Mouse (Mus musculus): ENCODE measurements around the gene Atp5e.

Atp5e gene

DNA sequence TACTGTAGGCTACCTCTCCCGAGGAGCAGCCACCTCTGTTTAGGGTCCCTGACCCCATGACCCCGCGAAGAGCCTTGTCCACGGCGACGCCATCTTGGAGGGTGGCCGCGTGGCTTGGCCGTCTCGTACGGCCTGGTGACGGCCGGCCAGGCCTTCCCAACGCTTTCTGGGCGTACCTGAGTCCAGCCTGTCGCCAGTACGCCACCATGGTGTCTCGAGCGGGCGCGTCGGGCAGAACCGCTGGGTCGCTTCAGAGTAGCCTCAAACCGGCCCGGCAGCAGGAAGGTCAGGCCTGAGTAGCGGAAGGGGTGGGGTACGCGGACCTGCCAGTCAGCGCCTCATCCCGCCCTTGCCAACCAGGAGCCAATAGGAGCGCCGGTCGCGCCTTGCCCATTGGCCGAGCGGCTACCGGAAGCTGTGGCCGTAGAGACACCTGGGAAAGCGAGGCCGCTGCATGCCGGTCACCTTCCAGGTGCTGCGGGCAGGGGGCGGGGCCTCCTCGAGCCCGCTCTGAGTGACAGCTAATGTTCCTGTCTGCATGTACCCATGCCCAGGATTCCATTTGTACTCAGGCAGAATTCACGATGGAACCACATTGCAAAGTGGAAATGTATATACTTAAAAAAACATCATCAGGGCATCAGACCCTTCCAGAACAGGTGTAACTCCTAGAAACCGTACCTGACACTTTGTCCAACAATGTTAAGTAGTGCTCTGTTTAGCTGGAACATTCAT is at the start of gene Atp5e:
Gene Atp5e (minus strand): TSS at position 317 of the 735 bp plus-strand sequence.
- peak; percentile 89 to 94 for DNase-seq (ENCODE audit: low spot score in 2 of 2)

DNA sequence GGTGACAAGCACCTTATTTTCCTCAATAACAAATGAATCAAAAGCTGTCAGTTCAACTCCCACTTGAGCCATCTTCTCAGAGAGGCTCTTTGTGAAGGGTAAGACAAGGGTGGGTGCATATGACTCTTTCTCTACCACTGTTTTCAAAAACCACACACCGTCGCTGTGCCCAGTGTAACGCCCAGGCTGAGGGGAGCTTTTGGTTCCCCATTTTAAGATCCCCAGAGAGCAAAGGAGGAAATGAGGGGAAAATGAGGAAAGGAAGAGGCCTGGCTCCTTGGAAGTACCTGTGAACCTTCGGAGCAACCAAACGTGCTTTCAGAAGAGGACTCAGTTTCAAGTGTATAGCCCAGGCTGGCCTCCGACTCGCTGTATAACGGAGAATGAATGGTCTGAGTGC is 45.9 kb upstream of the Atp5e start:
- DNase-seq (ENCODE audit: low spot score in 2 of 2) = no peak

DNA sequence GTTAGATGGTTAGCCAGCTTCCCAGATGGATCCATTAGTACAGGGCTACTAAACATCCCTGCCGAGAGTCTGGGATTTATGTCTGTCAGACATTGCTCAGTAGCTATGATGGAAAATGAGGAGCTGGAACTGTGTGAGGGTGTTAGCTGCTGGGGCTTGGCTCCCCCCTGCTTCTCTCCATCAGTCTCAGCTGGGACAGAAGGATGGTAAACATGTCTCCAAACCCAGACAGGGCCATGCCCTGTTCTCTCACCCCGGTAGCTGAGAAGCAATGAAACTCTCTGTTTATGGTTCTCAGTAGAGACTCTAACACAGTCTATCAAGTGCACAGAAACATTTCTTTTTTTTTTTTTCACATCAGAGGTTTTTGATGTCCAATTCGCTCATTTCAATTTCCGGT is 44.1 kb upstream of the Atp5e start:
- no peak for DNase-seq (ENCODE audit: low spot score in 2 of 2)

DNA sequence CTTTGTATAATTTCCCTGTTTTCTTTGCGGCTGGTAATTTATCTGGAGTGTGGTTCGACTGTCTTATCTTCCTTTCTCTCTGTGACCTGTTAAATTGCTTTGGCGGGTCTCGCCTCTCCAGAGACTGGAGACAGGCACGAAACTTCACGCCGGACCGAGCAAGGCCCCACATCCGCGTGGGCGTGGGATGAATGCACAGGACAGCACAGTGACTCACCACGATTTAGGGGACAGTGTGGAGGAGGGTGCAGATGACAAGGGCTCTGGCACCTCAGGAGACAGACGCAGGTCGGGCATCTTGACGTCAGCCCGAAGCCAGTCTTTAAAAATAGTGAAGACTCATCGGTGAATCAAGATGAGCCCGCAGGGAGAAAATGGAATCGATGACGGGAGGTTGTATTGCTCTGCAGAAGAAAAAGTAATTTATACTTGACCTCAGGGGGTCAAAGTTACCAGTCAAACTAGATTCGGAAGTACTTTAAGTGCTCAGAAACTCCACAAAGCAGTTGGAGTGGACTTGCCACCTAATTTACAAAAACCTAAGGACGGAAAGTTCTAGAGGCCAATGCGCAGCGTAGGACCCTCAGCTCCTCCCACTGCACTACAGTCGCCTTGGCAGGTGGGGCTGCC is 39.0 kb upstream of the Atp5e start:
- no peak for DNase-seq (ENCODE audit: low spot score in 2 of 2)

- DNase-seq (ENCODE audit: low spot score in 2 of 2) = no peak
Observed at GRCm38 (mm10) chr2:174502321-174502720, 38.4 kb upstream of the Atp5e start.

DNA sequence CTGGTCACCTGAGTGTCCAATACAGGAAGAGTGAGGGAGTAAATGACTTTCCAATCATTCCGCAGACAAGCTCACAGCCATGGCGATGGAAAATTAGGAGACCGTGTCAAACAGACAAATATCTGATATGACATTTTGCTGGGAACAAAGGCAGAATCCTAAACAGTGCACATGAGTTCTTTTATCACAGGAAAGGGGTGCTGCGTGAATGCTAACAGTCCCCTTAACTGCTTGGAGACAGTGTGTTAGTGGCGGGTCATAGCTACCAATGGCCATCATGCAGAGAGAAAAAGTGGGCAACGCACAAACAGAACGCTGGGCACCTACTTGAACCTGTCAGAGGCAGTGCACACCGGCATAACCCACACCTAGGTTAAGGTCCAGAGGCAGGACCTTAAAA is 37.6 kb upstream of the Atp5e start:
- DNase-seq (ENCODE audit: low spot score in 2 of 2) = no peak

DNA sequence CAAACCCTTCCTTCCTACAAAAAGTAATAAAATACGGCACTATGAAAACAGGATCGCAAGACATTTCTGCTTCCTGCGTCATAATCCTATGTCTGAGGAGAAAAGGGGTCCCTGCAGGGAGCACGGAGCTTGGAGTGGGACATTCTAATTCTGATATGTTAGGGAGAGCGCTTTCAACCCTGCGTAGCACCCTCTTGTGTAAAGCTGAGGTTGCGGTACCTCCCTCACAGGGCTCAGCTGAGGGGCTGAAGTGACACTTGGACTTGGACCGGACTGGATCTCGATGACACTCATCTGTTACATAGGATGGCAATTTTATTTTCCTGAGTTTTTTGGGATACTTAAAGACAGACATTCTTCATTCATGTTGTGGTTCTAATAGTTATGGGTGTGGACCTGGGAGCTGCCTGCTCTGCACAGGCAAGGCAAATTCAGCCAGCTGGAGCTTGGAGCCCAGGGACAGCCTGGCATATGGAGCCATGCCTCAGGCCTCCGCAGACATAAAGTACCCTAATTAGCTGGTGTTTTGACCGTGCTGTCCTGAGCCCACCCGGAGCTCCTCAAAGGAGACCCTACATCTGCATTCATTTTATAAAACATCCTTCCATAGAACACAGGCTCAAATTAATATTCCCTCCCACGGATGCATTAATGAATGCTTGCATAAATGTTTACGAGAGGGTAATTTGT is 37.1 kb upstream of the Atp5e start:
- DNase-seq (ENCODE audit: low spot score in 2 of 2) = no peak

DNA sequence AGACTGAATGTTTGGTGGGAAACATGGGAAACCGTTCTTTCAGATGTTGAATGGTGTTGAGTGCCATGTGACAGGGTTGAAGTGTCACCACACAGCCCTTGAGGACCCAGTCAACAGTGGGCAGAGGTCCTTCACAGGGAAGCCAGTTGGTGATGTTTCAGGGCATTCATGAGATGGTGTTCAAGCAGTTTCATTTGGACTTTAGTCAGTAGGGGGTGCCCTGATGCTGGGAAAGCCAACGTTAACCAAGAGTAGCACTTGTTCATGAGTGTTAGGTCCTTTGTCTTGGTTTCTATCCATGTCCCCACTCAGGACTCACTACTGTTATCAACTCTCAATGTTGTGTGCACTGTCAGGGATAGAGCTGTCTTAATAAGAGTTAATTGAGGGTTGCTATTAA is 29.0 kb upstream of the Atp5e start:
- no peak for DNase-seq (ENCODE audit: low spot score in 2 of 2)

- DNase-seq (ENCODE audit: low spot score in 2 of 2) = no peak
Observed at GRCm38 (mm10) chr2:174487005-174487404, 23.1 kb upstream of the Atp5e start.

GRCm38 (mm10) chr2:174478746-174479145 is 14.8 kb upstream of the Atp5e start:
- no peak for DNase-seq (ENCODE audit: low spot score in 2 of 2)

DNA sequence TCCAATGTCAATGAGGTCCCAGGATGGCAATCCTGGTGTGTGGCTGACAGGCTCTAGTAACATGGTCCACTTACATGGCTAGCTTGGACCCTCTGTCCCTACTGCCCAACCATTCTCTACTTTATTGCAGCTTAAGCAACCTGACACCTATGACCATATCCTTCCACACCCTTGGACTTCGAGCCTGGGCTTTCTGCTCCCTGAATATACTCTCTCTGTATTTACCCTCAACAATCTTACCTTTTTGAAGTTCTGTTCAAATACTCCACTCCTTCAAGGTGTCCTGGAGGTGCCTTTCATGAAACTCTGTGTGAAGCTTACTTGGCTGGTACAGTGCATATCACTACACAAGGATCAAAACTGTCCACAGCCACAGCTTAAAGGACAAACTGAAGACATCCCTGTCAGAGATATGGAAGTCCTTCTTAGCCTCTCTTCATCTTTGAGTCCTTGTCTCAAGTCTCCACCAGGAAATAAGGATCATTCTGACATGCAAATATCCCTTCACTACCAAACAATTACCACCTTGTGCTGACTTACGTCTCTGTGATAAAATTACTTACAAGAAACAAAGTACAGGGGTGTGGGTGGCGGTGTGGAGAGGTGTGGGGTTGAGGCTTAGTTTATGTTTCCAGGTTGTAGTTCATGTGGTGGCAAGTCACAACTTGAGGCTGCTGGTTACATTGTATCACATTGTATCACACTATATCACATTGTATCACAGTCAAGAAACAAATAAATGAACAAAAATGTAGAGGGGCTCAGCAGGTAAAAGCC is 13.8 kb upstream of the Atp5e start:
- no peak for DNase-seq (ENCODE audit: low spot score in 2 of 2)

DNA sequence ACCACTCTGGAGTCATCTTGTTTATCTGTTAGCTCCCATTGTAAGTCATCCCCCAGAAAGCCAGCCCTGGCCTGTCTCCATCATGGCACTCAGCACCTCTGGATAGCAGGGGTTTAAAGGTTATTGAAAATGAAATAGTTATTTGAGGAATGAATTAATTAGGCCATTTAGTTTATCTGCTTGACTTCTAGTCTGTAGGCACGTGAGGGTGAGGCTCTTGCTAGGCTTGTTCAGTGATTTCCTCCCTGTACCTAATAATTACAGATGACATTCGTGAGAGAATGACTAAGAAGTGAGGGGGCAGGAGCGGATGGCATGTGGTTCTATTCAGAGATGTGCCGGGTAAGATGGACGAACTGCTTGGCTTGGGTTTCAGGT is 9.6 kb upstream of the Atp5e start:
- no peak for DNase-seq (ENCODE audit: low spot score in 2 of 2)

GRCm38 (mm10) chr2:174472818-174473549 is 9.1 kb upstream of the Atp5e start, which contains the start of gene Prelid3b:
Prelid3b (minus strand) TSS chr2:174473081.
- peak; percentile 99 for DNase-seq (ENCODE audit: low spot score in 2 of 2)

- no peak for DNase-seq (ENCODE audit: low spot score in 2 of 2)
Observed at GRCm38 (mm10) chr2:174472407-174472806, 8.5 kb upstream of the Atp5e start.

DNA sequence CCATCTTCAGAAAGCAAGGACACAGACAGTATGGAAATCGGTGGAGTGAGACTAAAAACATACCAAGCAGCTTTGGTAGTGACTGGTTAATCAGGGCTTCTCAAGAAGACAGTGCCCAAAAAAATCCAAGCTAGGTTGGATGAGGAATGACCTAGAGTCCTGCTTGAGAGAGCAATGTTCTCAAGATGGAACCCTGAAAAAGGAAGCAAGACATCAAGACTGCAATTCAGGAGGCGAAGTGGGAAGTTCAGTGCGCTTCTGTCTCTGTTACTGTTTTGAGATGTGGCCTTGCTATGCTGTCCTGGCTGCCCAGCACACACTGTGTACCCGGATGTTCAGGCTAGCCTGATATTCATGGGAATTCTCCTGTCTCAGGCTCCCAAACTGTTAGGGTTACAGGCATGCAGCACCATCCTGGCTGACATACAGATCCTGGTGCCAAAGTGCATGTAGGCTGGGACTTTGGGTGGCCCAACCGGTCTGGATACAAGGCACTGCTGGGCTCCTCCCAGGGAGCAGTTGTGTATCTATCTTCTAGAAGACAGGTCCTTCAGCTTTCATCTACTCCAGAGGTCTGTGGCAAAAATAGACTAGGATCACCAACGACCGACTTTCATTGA is 7.0 kb upstream of the Atp5e start:
- no peak for DNase-seq (ENCODE audit: low spot score in 2 of 2)

- DNase-seq (ENCODE audit: low spot score in 2 of 2) = no peak
Observed at GRCm38 (mm10) chr2:174470333-174470732, 6.4 kb upstream of the Atp5e start.

GRCm38 (mm10) chr2:174463370-174463769 is 535 bp downstream of the Atp5e start:
- no peak for DNase-seq (ENCODE audit: low spot score in 2 of 2)

DNA sequence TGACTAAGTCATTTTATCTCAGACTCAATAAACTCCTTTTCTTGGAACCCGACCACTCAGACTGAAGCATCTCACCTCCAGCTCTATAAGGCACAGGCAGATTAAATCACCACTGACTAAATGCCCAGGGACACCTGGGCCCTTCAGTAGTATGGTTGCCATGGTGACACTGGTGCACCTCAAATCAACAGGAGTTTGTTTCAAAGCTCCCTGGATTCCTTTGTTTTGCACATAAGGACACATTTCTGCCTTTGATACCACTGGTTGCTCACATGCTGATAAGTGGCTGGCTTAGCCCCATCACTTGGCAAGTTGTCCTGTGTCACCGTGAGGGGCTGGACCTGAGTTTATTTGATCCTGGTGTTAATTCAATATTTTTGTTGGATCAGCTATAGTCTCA is 4.5 kb downstream of the Atp5e start:
- DNase-seq (ENCODE audit: low spot score in 2 of 2) = no peak

DNA sequence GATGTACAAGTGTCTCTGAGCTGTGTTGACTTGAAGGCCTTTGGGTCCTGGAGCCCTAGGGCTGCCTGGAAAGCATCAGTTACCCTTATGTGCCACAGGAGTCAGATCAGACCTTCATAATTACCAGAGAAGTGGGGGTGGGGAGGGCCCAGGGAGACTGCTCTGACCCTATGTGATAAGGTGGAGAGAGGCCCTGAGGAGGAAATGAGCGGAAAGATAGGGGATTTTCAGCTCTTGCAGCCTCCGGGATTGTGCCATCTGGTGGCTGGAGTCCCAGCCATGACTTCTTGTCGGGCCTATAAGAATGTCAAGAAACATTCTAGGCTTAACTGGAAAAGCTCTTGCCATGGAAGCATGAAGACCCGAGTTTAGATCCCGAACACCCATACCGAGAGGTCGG is 10.2 kb downstream of the Atp5e start:
- DNase-seq (ENCODE audit: low spot score in 2 of 2) = no peak

GRCm38 (mm10) chr2:174450353-174450752 is 13.6 kb downstream of the Atp5e start, which contains the start of gene Tubb1:
Tubb1 (plus strand) TSS chr2:174450695.
- DNase-seq (ENCODE audit: low spot score in 2 of 2) = no peak

GRCm38 (mm10) chr2:174448405-174448804 is 15.5 kb downstream of the Atp5e start:
- no peak for DNase-seq (ENCODE audit: low spot score in 2 of 2)

Measured in cerebellum, postnatal 4 days (tissue).